Mouse (Mus musculus) left cerebral cortex, adult 18-20 months (tissue): ENCODE results near the gene Heyl. TPM values are rescaled to one million over a fixed set of nuclear protein-coding genes. Genes with fewer than 3 reads are reported as not detected.
A peak's percentile ranks its signal among the peaks of the same experiment; 100 is the strongest.

Source experiments
- DNase-seq, 2 experiments: peaks; one replicate each; pipeline ENCODE4 v3.0.0; 2021 to 2022; ENCODE audit warnings: low spot score in 2 of 2, mixed read lengths in 1 of 2
- long read RNA-seq, 2 experiments: library from polyadenylated mRNA; stranded (forward); transcript quantifications; one replicate each; pipeline ENCODE4 v2.0.0; 2021
- total RNA-seq, 2 experiments: library from RNA; stranded (reverse); gene quantifications; 2 replicates each; pipeline ENCODE4 v1.2.3; 2021

Gene Heyl
- total RNA-seq = 1 to 10 TPM; 3.5 to 3.9 TPM
- long read RNA-seq, experiment 1, full-length matches to known transcripts = 6 of 8 reads
- long read RNA-seq, experiment 1, partial matches to known transcripts = 1 of 8 reads
- long read RNA-seq, experiment 1, other reads (novel, unspliced or antisense) = 1 of 8 reads
- long read RNA-seq, experiment 2, full-length matches to known transcripts = 3 of 6 reads
- long read RNA-seq, experiment 2, partial matches to known transcripts = 1 of 6 reads
- long read RNA-seq, experiment 2, other reads (novel, unspliced or antisense) = 2 of 6 reads

GRCm38 (mm10) chr4:123233492-123234084 is at the start of gene Heyl:
Heyl (plus strand) TSS chr4:123233556.
- no peak for DNase-seq

GRCm38 (mm10) chr4:123184816-123185215 is 48.5 kb upstream of the Heyl start:
- peak; percentile 57 to 58 for DNase-seq

GRCm38 (mm10) chr4:123192336-123192735 is 41.0 kb upstream of the Heyl start:
- peak in 1 of 2 experiments; percentile 50 for DNase-seq

- no peak for DNase-seq
Measured at GRCm38 (mm10) chr4:123193791-123194190, 39.6 kb upstream of the Heyl start.

- DNase-seq = no peak
Measured at GRCm38 (mm10) chr4:123196695-123197094, 36.7 kb upstream of the Heyl start.

- peak; percentile 78 to 83 for DNase-seq
Measured at GRCm38 (mm10) chr4:123200771-123201185, 32.6 kb upstream of the Heyl start.

- peak in 1 of 2 experiments; percentile 46 for DNase-seq
Measured at GRCm38 (mm10) chr4:123201186-123202093, 31.9 kb upstream of the Heyl start, which contains the start of gene Nt5c1a. Nt5c1a (plus strand) TSS chr4:123201504.

GRCm38 (mm10) chr4:123202094-123202420 is 31.3 kb upstream of the Heyl start:
- DNase-seq = no peak

GRCm38 (mm10) chr4:123207337-123207736 is 26.0 kb upstream of the Heyl start:
- no peak for DNase-seq

GRCm38 (mm10) chr4:123210996-123211395 is 22.4 kb upstream of the Heyl start:
- DNase-seq = no peak

- DNase-seq = no peak
Measured at GRCm38 (mm10) chr4:123211453-123211852, 21.9 kb upstream of the Heyl start.

- DNase-seq = no peak
Measured at GRCm38 (mm10) chr4:123212330-123212729, 21.0 kb upstream of the Heyl start.

GRCm38 (mm10) chr4:123213975-123214374 is 19.4 kb upstream of the Heyl start:
- DNase-seq = no peak

GRCm38 (mm10) chr4:123215367-123215766 is 18.0 kb upstream of the Heyl start:
- DNase-seq = no peak

- DNase-seq = peak; percentile 32 to 53
Measured at GRCm38 (mm10) chr4:123216782-123217181, 16.6 kb upstream of the Heyl start.

GRCm38 (mm10) chr4:123219720-123220357 is 13.5 kb upstream of the Heyl start:
- DNase-seq = peak; percentile 65 to 80

- no peak for DNase-seq
Measured at GRCm38 (mm10) chr4:123220637-123221036, 12.7 kb upstream of the Heyl start.

GRCm38 (mm10) chr4:123223309-123223708 is 10.0 kb upstream of the Heyl start:
- DNase-seq = no peak

- DNase-seq = no peak
Measured at GRCm38 (mm10) chr4:123225718-123226403, 7.5 kb upstream of the Heyl start.

- DNase-seq = no peak
Measured at GRCm38 (mm10) chr4:123227707-123228106, 5.6 kb upstream of the Heyl start.

GRCm38 (mm10) chr4:123228270-123228669 is 5.1 kb upstream of the Heyl start:
- DNase-seq = no peak
